Mouse (Mus musculus): ENCODE results near the gene Mapk1. TPM values are rescaled to one million over a fixed set of nuclear protein-coding genes. Genes with fewer than 3 reads are reported as not detected.
A peak's percentile ranks its signal among the peaks of the same experiment; 100 is the strongest.

Gene Mapk1
- total and polyA plus RNA-seq, 3 experiments = 162 to 317 (median 244) TPM

- TF ChIP-seq TBP (conservative IDR thresholded peaks at IDR 0.05; ENCODE audit: low read depth, low read length) (no peak), USF2 (conservative IDR thresholded peaks at IDR 0.05; ENCODE audit: low read depth, low read length) (no peak), TCF12 (IDR thresholded peaks at IDR 0.05; ENCODE audit: low read depth, low read length) (no peak), MAX (IDR thresholded peaks at IDR 0.05; ENCODE audit: low read length) (no peak), IRF4 (IDR thresholded peaks at IDR 0.05; ENCODE audit: low read depth, low read length) (no peak), EP300 (IDR thresholded peaks at IDR 0.05; ENCODE audit: low read length) (no peak)
- DNase-seq (ENCODE audit: extremely low read depth) = no peak
- Histone ChIP-seq H3K9ac (ENCODE audit: insufficient read depth, low read depth) (no peak overlapping the region), H3K27ac (ENCODE audit: insufficient read depth, low read depth) (no peak overlapping the region), H3K4me1 (ENCODE audit: control insufficient read depth in 1 of 2, insufficient read depth in 2 of 2) (peaks cover 0 to 27% of the 10 kb centered on the region in 2 experiments; a peak in 3 of 4 replicates), H3K4me3 (replicated peaks in 1 of 3; ENCODE audit: low read depth in 2 of 3, low read length in 2 of 3, poor library complexity in 1 of 3) (no peak overlapping the region), H3K9me3 (replicated peaks; ENCODE audit: low read length) (no peaks in the 10 kb centered on the region), H3K79me2 (replicated peaks; ENCODE audit: control insufficient read depth, extremely low read depth, insufficient read depth, poor library complexity, severe bottlenecking) (no peaks in the 10 kb centered on the region), H3K4me2 (ENCODE audit: insufficient read depth, low read depth, poor library complexity, severe bottlenecking) (no peak overlapping the region), H3K27me3 (replicated peaks) (no peaks in the 10 kb centered on the region), H3K36me3 (replicated peaks in 1 of 2; ENCODE audit: control insufficient read depth in 1 of 2, insufficient read depth in 1 of 2, low read length in 1 of 2) (peaks cover 78 to 93% of the 10 kb centered on the region in 2 experiments)
- dilution Hi-C loops (cut with MboI; ENCODE audit: extremely low pct_ligation_motif_present, extremely low pct_unique_long_range_greater_than_20kb, low sequenced_read_pairs) = no loop called here
- in situ Hi-C loops (cut with MboI; ENCODE audit: low pct_ligation_motif_present, low pct_unique_long_range_greater_than_20kb, low sequenced_read_pairs) = no loop called here
Measured at GRCm38 (mm10) chr16:17044320-17044719, 61.1 kb downstream of the Mapk1 start.

- dilution Hi-C loops (cut with MboI; ENCODE audit: extremely low pct_ligation_motif_present, extremely low pct_unique_long_range_greater_than_20kb, low sequenced_read_pairs) = no loop called here
- Histone ChIP-seq H3K4me1 (ENCODE audit: control insufficient read depth in 1 of 2, insufficient read depth in 2 of 2) (peaks cover 0 to 27% of the 10 kb centered on the region in 2 experiments; a peak in 3 of 4 replicates), H3K4me3 (replicated peaks in 1 of 3; ENCODE audit: low read depth in 2 of 3, low read length in 2 of 3, poor library complexity in 1 of 3) (no peak overlapping the region), H3K9ac (ENCODE audit: insufficient read depth, low read depth) (no peak overlapping the region), H3K79me2 (replicated peaks; ENCODE audit: control insufficient read depth, extremely low read depth, insufficient read depth, poor library complexity, severe bottlenecking) (no peaks in the 10 kb centered on the region), H3K9me3 (replicated peaks; ENCODE audit: low read length) (no peaks in the 10 kb centered on the region), H3K36me3 (replicated peaks in 1 of 2; ENCODE audit: control insufficient read depth in 1 of 2, insufficient read depth in 1 of 2, low read length in 1 of 2) (peaks cover 73 to 92% of the 10 kb centered on the region in 2 experiments), H3K27ac (ENCODE audit: insufficient read depth, low read depth) (no peak overlapping the region), H3K27me3 (replicated peaks) (no peaks in the 10 kb centered on the region), H3K4me2 (ENCODE audit: insufficient read depth, low read depth, poor library complexity, severe bottlenecking) (no peak overlapping the region)
- 0 out of 2 replicates have a peak, but pooled peaks have one; percentile 14 for TF ChIP-seq MAX (IDR thresholded peaks at IDR 0.05; ENCODE audit: low read length)
- no peak for TF ChIP-seq UBTF (IDR thresholded peaks at IDR 0.05; ENCODE audit: low read depth, low read length)
- in situ Hi-C loops (cut with MboI; ENCODE audit: low pct_ligation_motif_present, low pct_unique_long_range_greater_than_20kb, low sequenced_read_pairs) = no loop called here
- no peak for DNase-seq (ENCODE audit: extremely low read depth)
Measured at GRCm38 (mm10) chr16:17045287-17045686, 62.1 kb downstream of the Mapk1 start.

- Histone ChIP-seq H3K4me2 (ENCODE audit: insufficient read depth, low read depth, poor library complexity, severe bottlenecking) (no peak overlapping the region), H3K9ac (ENCODE audit: insufficient read depth, low read depth) (no peak overlapping the region), H3K36me3 (replicated peaks in 1 of 2; ENCODE audit: control insufficient read depth in 1 of 2, insufficient read depth in 1 of 2, low read length in 1 of 2) (peaks cover 32 to 63% of the 10 kb centered on the region in 2 experiments), H3K27ac (ENCODE audit: insufficient read depth, low read depth) (no peak overlapping the region), H3K27me3 (replicated peaks) (no peaks in the 10 kb centered on the region), H3K9me3 (replicated peaks; ENCODE audit: low read length) (no peaks in the 10 kb centered on the region), H3K79me2 (replicated peaks; ENCODE audit: control insufficient read depth, extremely low read depth, insufficient read depth, poor library complexity, severe bottlenecking) (no peaks in the 10 kb centered on the region), H3K4me1 (ENCODE audit: control insufficient read depth in 1 of 2, insufficient read depth in 2 of 2) (peaks cover 0 to 12% of the 10 kb centered on the region in 2 experiments; a peak in 3 of 4 replicates), H3K4me3 (replicated peaks in 1 of 3; ENCODE audit: low read depth in 2 of 3, low read length in 2 of 3, poor library complexity in 1 of 3) (no peak overlapping the region)
- dilution Hi-C loops (cut with MboI; ENCODE audit: extremely low pct_ligation_motif_present, extremely low pct_unique_long_range_greater_than_20kb, low sequenced_read_pairs) (no loop called here), in situ Hi-C loops (cut with MboI; ENCODE audit: low pct_ligation_motif_present, low pct_unique_long_range_greater_than_20kb, low sequenced_read_pairs) (no loop called here)
- no peak for DNase-seq (ENCODE audit: extremely low read depth)
- no peak for TF ChIP-seq SMC3 (IDR thresholded peaks at IDR 0.05; ENCODE audit: low read depth, low read length)
- no peak for TF ChIP-seq RCOR1 (conservative IDR thresholded peaks at IDR 0.05; ENCODE audit: low read depth, low read length)
- TF ChIP-seq CTCF (conservative IDR thresholded peaks at IDR 0.05 in 1 of 2, IDR thresholded peaks at IDR 0.05 in 1 of 2; ENCODE audit: low read depth in 2 of 2, low read length in 2 of 2) = no peak
- TF ChIP-seq USF2 (conservative IDR thresholded peaks at IDR 0.05; ENCODE audit: low read depth, low read length) = no peak
- no peak for TF ChIP-seq NRF1 (IDR thresholded peaks at IDR 0.05; ENCODE audit: low read depth, low read length)
Measured at GRCm38 (mm10) chr16:17049886-17050285, 66.7 kb downstream of the Mapk1 start.
